In the genomic region with DNA sequence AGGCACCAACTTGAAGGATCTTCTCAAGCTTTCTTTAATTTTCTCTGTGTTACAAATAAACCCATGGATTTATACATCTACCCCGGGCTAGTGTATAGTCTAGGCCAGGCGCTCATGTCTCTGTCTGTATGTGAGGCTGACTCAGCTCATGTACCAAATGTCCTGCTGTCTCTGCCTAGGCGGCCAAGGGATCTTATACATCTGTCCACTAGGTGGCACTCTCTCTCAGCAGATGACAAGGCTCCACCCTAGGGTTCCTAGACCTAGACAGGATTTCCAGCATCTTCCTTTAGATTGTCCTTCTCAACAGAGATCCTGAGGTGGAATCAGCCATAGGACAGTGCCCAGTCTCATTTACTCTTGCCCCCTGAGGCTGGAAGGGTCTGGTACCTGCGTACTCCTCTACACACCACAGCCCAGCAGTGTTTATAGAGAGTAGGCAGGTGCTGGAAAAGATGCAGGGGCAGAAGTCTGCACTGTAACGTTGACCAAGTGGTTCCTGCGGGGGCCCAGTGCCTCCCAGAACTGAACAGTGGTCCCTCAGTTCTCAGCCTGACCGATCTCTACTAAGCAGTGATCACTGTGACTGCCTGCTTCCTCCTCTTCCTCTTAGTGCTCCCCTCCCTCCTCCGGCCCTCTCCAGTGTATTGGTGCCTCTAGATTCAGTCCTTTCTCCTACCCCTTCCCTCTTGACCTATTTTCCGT, we compare ENCODE assay signal across 8 mouse cellular contexts. TPM values are rescaled to one million over a fixed set of nuclear protein-coding genes. Genes with fewer than 3 reads are reported as not detected.
DNase-seq lines count a peak whose midpoint lies in the region; ATAC-seq and TF ChIP-seq lines count a peak whose summit lies in the region.

No protein-coding gene starts in this region.

- H3K9me3 ChIP-seq in embryonic facial prominence, embryonic 10.5 days, result no peaks in the 10 kb centered on the region
- no peaks in the 10 kb centered on the region for H3K9me3 ChIP-seq in limb, embryonic 11.5 days (ENCODE audit: control insufficient read depth, low read length)
- no peaks in the 10 kb centered on the region for H3K9me3 ChIP-seq in midbrain, embryonic 15.5 days

- H3K4me1 ChIP-seq in embryonic facial prominence, embryonic 10.5 days, result peaks cover 3% of the 10 kb centered on the region
- no peaks in the 10 kb centered on the region for H3K4me1 ChIP-seq in limb, embryonic 11.5 days (ENCODE audit: control insufficient read depth, insufficient read depth, low read length)
- no peaks in the 10 kb centered on the region for H3K4me1 ChIP-seq in midbrain, embryonic 15.5 days
- no peaks in the 10 kb centered on the region for H3K4me1 ChIP-seq in spleen, adult 2 months (ENCODE audit: control insufficient read depth, insufficient read depth, insufficient read length)

- DNase-seq in 416B (ENCODE audit: low read depth), result peak; percentile 86
- peak; percentile 84 for DNase-seq in adrenal gland, postnatal 10 days
- DNase-seq in embryonic facial prominence, embryonic 10.5 days (ENCODE audit: low spot score), result peak; percentile 72
- DNase-seq in heart, adult 8-10 months (ENCODE audit: low spot score), result peak; percentile 89
- peak; percentile 62 to 81 for DNase-seq in kidney, adult 8-10 months
- DNase-seq in limb, embryonic 11.5 days (ENCODE audit: low spot score), result peak; percentile 79
- DNase-seq in spleen, adult 2 months (ENCODE audit: low read depth in 1 of 2, low spot score in 2 of 2), result peak; percentile 32 to 55

- no peak overlapping the region for H3K9ac ChIP-seq in limb, embryonic 11.5 days (ENCODE audit: low read length)
- H3K9ac ChIP-seq in midbrain, embryonic 15.5 days, result no peak overlapping the region

- peak; percentile 69; the same call in 1 of the 2 replicates for TF ChIP-seq CTCF in spleen, adult 2 months (IDR thresholded peaks at IDR 0.05; ENCODE audit: extremely low read depth, insufficient read depth, insufficient read length, insufficient replicate concordance)

- no peak overlapping the region for H3K4me3 ChIP-seq in embryonic facial prominence, embryonic 10.5 days
- no peak overlapping the region for H3K4me3 ChIP-seq in limb, embryonic 11.5 days (ENCODE audit: low read depth, low read length)
- H3K4me3 ChIP-seq in midbrain, embryonic 15.5 days, result no peak overlapping the region
- H3K4me3 ChIP-seq in spleen, adult 2 months (ENCODE audit: extremely low read depth, insufficient read depth, insufficient read length), result no peak overlapping the region

- peaks cover 54% of the 10 kb centered on the region for H3K36me3 ChIP-seq in embryonic facial prominence, embryonic 10.5 days (replicated peaks)
- peaks cover 7% of the 10 kb centered on the region; the same call in 1 of the 2 replicates for H3K36me3 ChIP-seq in limb, embryonic 11.5 days (ENCODE audit: control insufficient read depth, insufficient read depth, low read length)
- H3K36me3 ChIP-seq in midbrain, embryonic 15.5 days (replicated peaks), result peaks cover 12% of the 10 kb centered on the region; the same call in 1 of the 2 replicates
- H3K36me3 ChIP-seq in spleen, adult 2 months (ENCODE audit: control insufficient read depth, insufficient read depth, low read length), result no peaks in the 10 kb centered on the region

- TF ChIP-seq POLR2A in spleen, adult 2 months (IDR thresholded peaks at IDR 0.05; ENCODE audit: low read depth, low read length), result no peak

- H3K4me2 ChIP-seq in limb, embryonic 11.5 days (ENCODE audit: low read depth, severe bottlenecking), result no peak overlapping the region
- no peak overlapping the region for H3K4me2 ChIP-seq in midbrain, embryonic 15.5 days

- WGBS in embryonic facial prominence, embryonic 10.5 days, result 66% methylated on average over 9 of the region's 9 CpGs
- 67% methylated on average over 9 of the region's 9 CpGs for WGBS in limb, embryonic 11.5 days
- 69% methylated on average over 9 of the region's 9 CpGs for WGBS in midbrain, embryonic 15.5 days
- WGBS in spleen, adult 2 months, result 57% methylated on average over 9 of the region's 9 CpGs

- H3K27me3 ChIP-seq in embryonic facial prominence, embryonic 10.5 days (replicated peaks; ENCODE audit: low read depth, poor library complexity, severe bottlenecking), result no peaks in the 10 kb centered on the region
- no peaks in the 10 kb centered on the region for H3K27me3 ChIP-seq in limb, embryonic 11.5 days (ENCODE audit: control insufficient read depth, insufficient read depth, low read length)
- H3K27me3 ChIP-seq in midbrain, embryonic 15.5 days (replicated peaks), result no peaks in the 10 kb centered on the region
- no peaks in the 10 kb centered on the region for H3K27me3 ChIP-seq in spleen, adult 2 months (ENCODE audit: control insufficient read depth, insufficient read depth, low read length)

- no peak for ATAC-seq in limb, embryonic 11.5 days (ENCODE audit: insufficient number of reproducible peaks, low FRiP score, low TSS enrichment, low read depth)
- peak; percentile 84 for ATAC-seq in midbrain, embryonic 15.5 days (replicated peaks)

- 0 out of 2 replicates have a peak overlapping the region, but pooled peaks have one; percentile 31 for H3K27ac ChIP-seq in embryonic facial prominence, embryonic 10.5 days (replicated peaks)
- no peak overlapping the region for H3K27ac ChIP-seq in limb, embryonic 11.5 days (replicated peaks; ENCODE audit: low read depth, low read length)
- no peak overlapping the region for H3K27ac ChIP-seq in midbrain, embryonic 15.5 days
- no peak overlapping the region for H3K27ac ChIP-seq in spleen, adult 2 months (ENCODE audit: insufficient read depth, low read length)

RNA-seq across cellular contexts. Expression of gene Ctnnbip1, which starts 31.3 kb away (rescaled TPM):
- 10 to 100 TPM; 39.5 to 42.0 TPM for total RNA-seq in adrenal gland, postnatal 10 days (2021)
- 67.5 TPM in 2 replicates for polyA plus RNA-seq in embryonic facial prominence, embryonic 10.5 days (2016; fragmentation: Nextera tagmentation; extraction: Ambion mirVana)
- total RNA-seq in heart, adult 8-10 months (2022), result 10 to 100 TPM; 16.0 to 23.2 (median 20.5) TPM
- 74.7 and 84.6 TPM in 2 replicates for polyA plus RNA-seq in limb, embryonic 11.5 days (2014; fragmentation: Nextera tagmentation; extraction: Ambion mirVana)
- polyA plus RNA-seq in midbrain, embryonic 15.5 days (2015; fragmentation: Nextera tagmentation; extraction: Ambion mirVana), result 99.5 and 106 TPM in 2 replicates
- 5.3 and 5.5 TPM in 2 replicates for polyA plus RNA-seq in spleen, adult 2 months (2012; rRNA removed)

RNA-seq across cellular contexts. Expression of gene Clstn1, which starts 36.9 kb away (rescaled TPM):
- total RNA-seq in adrenal gland, postnatal 10 days (2021), result 10 to 100 TPM; 72.7 to 95.7 TPM
- 39.6 and 44.2 TPM in 2 replicates for polyA plus RNA-seq in embryonic facial prominence, embryonic 10.5 days (2016; fragmentation: Nextera tagmentation; extraction: Ambion mirVana)
- total RNA-seq in heart, adult 8-10 months (2022), result 10 to 100 TPM; 85.3 to 96.5 (median 94.1) TPM
- polyA plus RNA-seq in limb, embryonic 11.5 days (2014; fragmentation: Nextera tagmentation; extraction: Ambion mirVana), result 24.7 and 30.6 TPM in 2 replicates
- polyA plus RNA-seq in midbrain, embryonic 15.5 days (2015; fragmentation: Nextera tagmentation; extraction: Ambion mirVana), result 163 and 164 TPM in 2 replicates
- polyA plus RNA-seq in spleen, adult 2 months (2012; rRNA removed), result 13.4 and 17.2 TPM in 2 replicates

Comparison
In these comparisons a context has a peak if more than half of its experiments do, and no peak if none do; other contexts are left out.
1. RNA of gene Ctnnbip1, which starts 31.3 kb away (polyA plus RNA-seq): 99.5 to 106 TPM in midbrain, embryonic 15.5 days, 74.7 to 84.6 TPM in limb, embryonic 11.5 days and 67.5 TPM in embryonic facial prominence, embryonic 10.5 days; 5.3 to 5.5 TPM in spleen, adult 2 months; every median in the first group is over 10 times any median in the second.
2. Peak in every context shown above with its lines, with median percentiles within 50 percentile points of each other: DNase-seq.